In genomic region chr16:73537541-73537940, GRCm38 (mm10) we compare ENCODE assay signal across 24 mouse cellular contexts.
"Had no signal": no experiment of that assay in that cellular context is flagged by ENCODE, and none has a peak within 500 bp of the region (broad histone marks: within the 10 kb centered on the region; RNA-seq: fewer than 3 reads in every experiment).

No protein-coding gene starts in this region.

- H3K27me3 ChIP-seq: heart, embryonic 13.5 days; heart, embryonic 15.5 days; hindbrain, embryonic 13.5 days; hindbrain, embryonic 15.5 days; limb, embryonic 13.5 days; liver, embryonic 13.5 days; liver, embryonic 15.5 days had no signal

- H3K4me2 ChIP-seq: heart, embryonic 11.5 days; heart, embryonic 13.5 days; heart, embryonic 15.5 days; hindbrain, embryonic 13.5 days; hindbrain, embryonic 15.5 days; limb, embryonic 13.5 days; liver, embryonic 11.5 days; liver, embryonic 13.5 days; liver, embryonic 15.5 days had no signal

- ATAC-seq: hindbrain, postnatal 0 days; intestine, embryonic 16.5 days; liver, postnatal 0 days had no signal

- H3K36me3 ChIP-seq: heart, embryonic 13.5 days; heart, embryonic 15.5 days; hindbrain, embryonic 13.5 days; hindbrain, embryonic 15.5 days; limb, embryonic 13.5 days; liver, embryonic 13.5 days; liver, embryonic 15.5 days had no signal

- H3K9me3 ChIP-seq: heart, embryonic 13.5 days; heart, embryonic 15.5 days; hindbrain, embryonic 13.5 days; hindbrain, embryonic 15.5 days; limb, embryonic 13.5 days; liver, embryonic 13.5 days; liver, embryonic 15.5 days had no signal

- DNase-seq: gastrocnemius, postnatal 14 days; gastrocnemius, postnatal 36 days; heart, adult 11 months; heart, adult 2 months; heart, postnatal 14 days; heart, postnatal 36 days; kidney, adult 11 months; kidney, adult 8-10 months; kidney, postnatal 36 days; layer of hippocampus, adult 9-11 months; layer of hippocampus, postnatal 36 days; liver; liver, embryonic 13.5 days; liver, postnatal 0 days had no signal

- H3K4me1 ChIP-seq: heart, embryonic 15.5 days; hindbrain, embryonic 13.5 days; hindbrain, embryonic 15.5 days; limb, embryonic 13.5 days; liver, embryonic 13.5 days; liver, embryonic 15.5 days had no signal

- H3K27ac ChIP-seq: heart, adult 2 months; heart, embryonic 13.5 days; heart, embryonic 15.5 days; hindbrain, embryonic 13.5 days; hindbrain, embryonic 15.5 days; hindbrain, postnatal 0 days; limb, embryonic 13.5 days; liver, embryonic 13.5 days; liver, embryonic 15.5 days had no signal

- H3K4me3 ChIP-seq: heart, adult 2 months; heart, embryonic 13.5 days; heart, embryonic 15.5 days; hindbrain, embryonic 13.5 days; hindbrain, embryonic 15.5 days; limb, embryonic 13.5 days; liver, embryonic 13.5 days; liver, embryonic 15.5 days had no signal

- H3K9ac ChIP-seq: heart, embryonic 13.5 days; heart, embryonic 15.5 days; hindbrain, embryonic 13.5 days; hindbrain, embryonic 15.5 days; limb, embryonic 13.5 days; liver, embryonic 13.5 days; liver, embryonic 15.5 days; liver, postnatal 0 days had no signal
